Comparison of ENCODE assay signal across 10 mouse cellular contexts in the genomic region with DNA sequence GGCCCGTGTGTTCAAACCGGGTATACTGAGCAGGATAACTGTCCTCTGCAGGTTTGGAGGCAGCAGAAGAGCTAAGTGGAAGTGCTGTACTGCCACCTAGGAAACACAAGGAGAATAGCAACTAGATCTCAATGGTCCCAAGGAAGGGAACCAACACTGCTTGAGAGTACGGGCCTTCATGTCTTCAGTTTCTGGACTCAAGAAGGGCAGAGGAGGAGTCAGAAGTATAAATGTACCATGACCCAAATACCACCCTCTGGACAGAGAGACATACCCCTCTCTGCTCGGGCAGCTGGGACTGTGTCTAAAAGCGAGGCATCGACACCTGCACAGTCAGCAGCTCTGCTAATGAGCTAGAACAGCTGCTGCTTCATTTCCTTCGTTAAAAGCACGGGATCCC. TPM values are rescaled to one million over a fixed set of nuclear protein-coding genes. Genes with fewer than 3 reads are reported as not detected.
DNase-seq lines count a peak whose midpoint lies in the region; ATAC-seq lines count a peak whose summit lies in the region.
"Had no signal": no experiment of that assay in that cellular context is flagged by ENCODE, and none has a peak within 500 bp of the region (broad histone marks: within the 10 kb centered on the region; RNA-seq: fewer than 3 reads in every experiment).

No protein-coding gene starts in this region.

- no peak overlapping the region for H3K9ac ChIP-seq in hindbrain, embryonic 14.5 days
- H3K9ac ChIP-seq in hindbrain, embryonic 13.5 days, result no peak overlapping the region
- H3K9ac ChIP-seq in neural tube, embryonic 12.5 days, result no peak overlapping the region
- H3K9ac ChIP-seq in neural tube, embryonic 15.5 days (replicated peaks), result no peak overlapping the region
- H3K9ac ChIP-seq: heart, embryonic 13.5 days; limb, embryonic 15.5 days had no signal

- peak; percentile 56 for DNase-seq in hindbrain, embryonic 14.5 days (ENCODE audit: low spot score)
- peak; percentile 46 for DNase-seq in embryo, embryonic 10.5 days (ENCODE audit: low spot score)
- DNase-seq in splenic B cell, adult 2 months (ENCODE audit: low read depth, low spot score), result peak; percentile 2
- DNase-seq in gastrocnemius, adult 8-10 months (ENCODE audit: low spot score in 2 of 2), result no peak
- DNase-seq: spleen, adult 18-20 months had no signal

- no peaks in the 10 kb centered on the region for H3K9me3 ChIP-seq in hindbrain, embryonic 14.5 days (ENCODE audit: control insufficient read depth, low read length)
- no peaks in the 10 kb centered on the region for H3K9me3 ChIP-seq in hindbrain, embryonic 13.5 days
- H3K9me3 ChIP-seq in neural tube, embryonic 12.5 days, result no peaks in the 10 kb centered on the region
- H3K9me3 ChIP-seq in neural tube, embryonic 15.5 days (replicated peaks), result no peaks in the 10 kb centered on the region
- H3K9me3 ChIP-seq: heart, embryonic 13.5 days; limb, embryonic 15.5 days had no signal

- no peak overlapping the region for H3K4me2 ChIP-seq in hindbrain, embryonic 14.5 days (replicated peaks)
- H3K4me2 ChIP-seq in hindbrain, embryonic 13.5 days, result no peak overlapping the region
- H3K4me2 ChIP-seq in neural tube, embryonic 12.5 days (replicated peaks), result no peak overlapping the region
- H3K4me2 ChIP-seq in neural tube, embryonic 15.5 days, result no peak overlapping the region
- H3K4me2 ChIP-seq: heart, embryonic 13.5 days; limb, embryonic 15.5 days had no signal

- H3K27me3 ChIP-seq in hindbrain, embryonic 14.5 days (ENCODE audit: control insufficient read depth, insufficient read depth, low read length), result no peaks in the 10 kb centered on the region
- H3K27me3 ChIP-seq in hindbrain, embryonic 13.5 days, result no peaks in the 10 kb centered on the region
- H3K27me3 ChIP-seq in neural tube, embryonic 12.5 days (replicated peaks), result no peaks in the 10 kb centered on the region
- no peaks in the 10 kb centered on the region for H3K27me3 ChIP-seq in neural tube, embryonic 15.5 days (replicated peaks)
- H3K27me3 ChIP-seq in splenic B cell, adult 2 months (ENCODE audit: control insufficient read depth, insufficient read depth, low read length, poor library complexity, severe bottlenecking), result no peaks in the 10 kb centered on the region

- H3K27ac ChIP-seq in hindbrain, embryonic 14.5 days, result peak overlapping the region; percentile 58; the same call in 1 of the 2 replicates
- H3K27ac ChIP-seq in hindbrain, embryonic 13.5 days, result no peak overlapping the region
- no peak overlapping the region for H3K27ac ChIP-seq in neural tube, embryonic 12.5 days
- H3K27ac ChIP-seq in neural tube, embryonic 15.5 days (replicated peaks), result no peak overlapping the region
- H3K27ac ChIP-seq: heart, embryonic 13.5 days; limb, embryonic 15.5 days had no signal

- 52% methylated on average over 8 of the region's 8 CpGs for WGBS in hindbrain, embryonic 14.5 days
- 63% methylated on average over 8 of the region's 8 CpGs for WGBS in hindbrain, embryonic 13.5 days
- 69% methylated on average over 8 of the region's 8 CpGs for WGBS in neural tube, embryonic 12.5 days
- 52% methylated on average over 8 of the region's 8 CpGs for WGBS in neural tube, embryonic 15.5 days

- no peak overlapping the region for H3K4me3 ChIP-seq in hindbrain, embryonic 14.5 days (replicated peaks; ENCODE audit: low read length)
- H3K4me3 ChIP-seq in hindbrain, embryonic 13.5 days, result no peak overlapping the region
- H3K4me3 ChIP-seq in neural tube, embryonic 12.5 days, result no peak overlapping the region
- H3K4me3 ChIP-seq in neural tube, embryonic 15.5 days (replicated peaks), result no peak overlapping the region
- H3K4me3 ChIP-seq: heart, embryonic 13.5 days; limb, embryonic 15.5 days had no signal

- no peak for ATAC-seq in hindbrain, embryonic 14.5 days (ENCODE audit: low FRiP score)
- ATAC-seq in hindbrain, embryonic 13.5 days (ENCODE audit: low FRiP score), result no peak; the same call in 1 of the 2 replicates
- ATAC-seq in neural tube, embryonic 12.5 days (ENCODE audit: low FRiP score, low read depth), result 0 out of 2 replicates have a peak, but pooled peaks have one; percentile 17
- no peak for ATAC-seq in neural tube, embryonic 15.5 days (ENCODE audit: low FRiP score)

- H3K36me3 ChIP-seq in hindbrain, embryonic 14.5 days (replicated peaks; ENCODE audit: control insufficient read depth, insufficient read depth), result no peaks in the 10 kb centered on the region
- H3K36me3 ChIP-seq in hindbrain, embryonic 13.5 days, result no peaks in the 10 kb centered on the region
- no peaks in the 10 kb centered on the region for H3K36me3 ChIP-seq in neural tube, embryonic 12.5 days
- H3K36me3 ChIP-seq in neural tube, embryonic 15.5 days, result no peaks in the 10 kb centered on the region
- H3K36me3 ChIP-seq in splenic B cell, adult 2 months (ENCODE audit: control insufficient read depth, insufficient read depth, low read length, poor library complexity, severe bottlenecking), result no peaks in the 10 kb centered on the region
- H3K36me3 ChIP-seq: heart, embryonic 13.5 days; limb, embryonic 15.5 days had no signal

- H3K4me1 ChIP-seq in hindbrain, embryonic 14.5 days (replicated peaks; ENCODE audit: control insufficient read depth, insufficient read depth, low read length), result peaks cover 12% of the 10 kb centered on the region; the same call in 1 of the 2 replicates
- peaks cover 12% of the 10 kb centered on the region for H3K4me1 ChIP-seq in hindbrain, embryonic 13.5 days (replicated peaks)
- peaks cover 5% of the 10 kb centered on the region for H3K4me1 ChIP-seq in neural tube, embryonic 12.5 days
- H3K4me1 ChIP-seq in neural tube, embryonic 15.5 days, result peaks cover 8% of the 10 kb centered on the region; the same call in 1 of the 2 replicates
- H3K4me1 ChIP-seq: heart, embryonic 13.5 days; limb, embryonic 15.5 days had no signal

RNA-seq across cellular contexts. Expression of a gene that starts 27.7 kb away (rescaled TPM):
- polyA plus RNA-seq in hindbrain, embryonic 14.5 days (2014; fragmentation: Nextera tagmentation; extraction: Ambion mirVana), result 0.27 TPM in 1 of 2 replicates, not detected in the other
- polyA plus RNA-seq in hindbrain, embryonic 13.5 days (2015; fragmentation: Nextera tagmentation; extraction: Ambion mirVana), result 0.10 TPM in 1 of 2 replicates, not detected in the other
- 0.03 and 0.09 TPM in 2 replicates for polyA plus RNA-seq in neural tube, embryonic 12.5 days (2016; fragmentation: Nextera tagmentation; extraction: Ambion mirVana)
- polyA plus RNA-seq in neural tube, embryonic 15.5 days (2015; fragmentation: Nextera tagmentation; extraction: Ambion mirVana), result 0.04 and 0.17 TPM in 2 replicates
- under 1 TPM in 3 of 4 experiments, not detected in 1; 0.09 to 0.13 (median 0.10) TPM for total RNA-seq in gastrocnemius, adult 8-10 months (2022)

Comparison
In these comparisons a context has a peak if more than half of its experiments do, and no peak if none do; other contexts are left out.
1. DNase-seq: peak in hindbrain, embryonic 14.5 days (single experiment), embryo, embryonic 10.5 days (single experiment) and splenic B cell, adult 2 months (single experiment); none in gastrocnemius, adult 8-10 months (0 of 2).